Mouse (Mus musculus) cortical plate, adult 2 months (tissue): ENCODE measurements at regions not wholly inside any gene's neighbourhood (a gene's known extent, or its start where the extent isn't known, plus 50 kb on each side); places are given as distances from the start of the nearest gene placed in this dataset.

ENCODE experiments used
- CTCF ChIP-seq: fragments of 200-500 bp; IDR thresholded peaks from 2 replicates; pipeline ENCODE4 v1.5.1; 2011; ENCODE audit warnings: mild to moderate bottlenecking, control low read depth, low read length; ENCODE audit not compliant: insufficient read depth; ENCODE audit errors: extremely low read depth
- POLR2A ChIP-seq: fragments of 200-500 bp; IDR thresholded peaks from 2 replicates; pipeline ENCODE4 v1.6.1; 2011; ENCODE audit warnings: mild to moderate bottlenecking, low read length, control low read depth; ENCODE audit not compliant: insufficient read depth; ENCODE audit errors: extremely low read depth

- TF ChIP-seq CTCF (no peak), POLR2A (no peak)
Observed at GRCm38 (mm10) chr13:38864002-38864401, 96.7 kb downstream of the Slc35b3 start.
